Mouse (Mus musculus): ENCODE measurements around the gene Hopx. TPM values are rescaled to one million over a fixed set of nuclear protein-coding genes. Genes with fewer than 3 reads are reported as not detected.
A peak's percentile ranks its signal among the peaks of the same experiment; 100 is the strongest.

Gene Hopx
- polyA plus RNA-seq, 1 experiment from 2014 or later, result 8.8 TPM

- H3K27ac ChIP-seq (replicated peaks), result no peak overlapping the region
- no peaks in the 10 kb centered on the region for H3K4me1 ChIP-seq (replicated peaks)
- ATAC-seq (ENCODE audit: low read depth), result no peak
- no peak overlapping the region for H3K9ac ChIP-seq
- H3K36me3 ChIP-seq, result no peaks in the 10 kb centered on the region
- H3K4me3 ChIP-seq, result no peak overlapping the region
- H3K4me2 ChIP-seq, result no peak overlapping the region
- WGBS, result 83% methylated on average over 16 of the region's 16 CpGs
- no peaks in the 10 kb centered on the region for H3K27me3 ChIP-seq
- no peaks in the 10 kb centered on the region for H3K9me3 ChIP-seq
Measured at GRCm38 (mm10) chr5:77130310-77131020, 15.5 kb upstream of the Hopx start.

- no peaks in the 10 kb centered on the region for H3K9me3 ChIP-seq
- H3K4me1 ChIP-seq (replicated peaks), result peaks cover 2% of the 10 kb centered on the region
- H3K9ac ChIP-seq, result no peak overlapping the region
- 88% methylated on average over 2 of the region's 2 CpGs for WGBS
- no peak overlapping the region for H3K4me2 ChIP-seq
- H3K4me3 ChIP-seq, result no peak overlapping the region
- no peaks in the 10 kb centered on the region for H3K27me3 ChIP-seq
- H3K36me3 ChIP-seq, result no peaks in the 10 kb centered on the region
- H3K27ac ChIP-seq (replicated peaks), result no peak overlapping the region
- no peak for ATAC-seq (ENCODE audit: low read depth)
Measured at GRCm38 (mm10) chr5:77129907-77130306, 15.0 kb upstream of the Hopx start.

- WGBS, result 87% methylated on average over 4 of the region's 4 CpGs
- Histone ChIP-seq H3K9ac (no peak overlapping the region), H3K27me3 (no peaks in the 10 kb centered on the region), H3K4me1 (replicated peaks) (peaks cover 11% of the 10 kb centered on the region), H3K9me3 (no peaks in the 10 kb centered on the region), H3K4me3 (no peak overlapping the region), H3K27ac (replicated peaks) (no peak overlapping the region), H3K4me2 (no peak overlapping the region), H3K36me3 (no peaks in the 10 kb centered on the region)
- ATAC-seq (ENCODE audit: low read depth), result no peak
Measured at GRCm38 (mm10) chr5:77128854-77129253, 13.9 kb upstream of the Hopx start.

GRCm38 (mm10) chr5:77126415-77126968 lies 11.6 kb upstream of the Hopx start:
- Histone ChIP-seq H3K36me3 (no peaks in the 10 kb centered on the region), H3K4me3 (no peak overlapping the region), H3K27me3 (no peaks in the 10 kb centered on the region), H3K4me2 (no peak overlapping the region), H3K4me1 (replicated peaks) (peaks cover 35% of the 10 kb centered on the region), H3K9me3 (no peaks in the 10 kb centered on the region), H3K9ac (no peak overlapping the region), H3K27ac (replicated peaks) (no peak overlapping the region)
- ATAC-seq (ENCODE audit: low read depth), result no peak
- 92% methylated on average over 3 of the region's 3 CpGs for WGBS

- no peak overlapping the region for H3K4me3 ChIP-seq
- H3K9ac ChIP-seq, result no peak overlapping the region
- no peak for ATAC-seq (ENCODE audit: low read depth)
- H3K4me1 ChIP-seq (replicated peaks), result peaks cover 37% of the 10 kb centered on the region
- no peaks in the 10 kb centered on the region for H3K9me3 ChIP-seq
- no peak overlapping the region for H3K4me2 ChIP-seq
- H3K27me3 ChIP-seq, result no peaks in the 10 kb centered on the region
- H3K36me3 ChIP-seq, result no peaks in the 10 kb centered on the region
- peak overlapping the region; percentile 71 for H3K27ac ChIP-seq (replicated peaks)
- 59% methylated on average over 4 of the region's 4 CpGs for WGBS
Measured at GRCm38 (mm10) chr5:77124817-77125283, 9.9 kb upstream of the Hopx start.

- Histone ChIP-seq H3K27ac (replicated peaks) (peak overlapping the region; percentile 77), H3K9ac (no peak overlapping the region), H3K27me3 (no peaks in the 10 kb centered on the region), H3K36me3 (no peaks in the 10 kb centered on the region), H3K4me3 (no peak overlapping the region), H3K4me1 (replicated peaks) (peaks cover 37% of the 10 kb centered on the region), H3K9me3 (no peaks in the 10 kb centered on the region), H3K4me2 (no peak overlapping the region)
- no peak for ATAC-seq (ENCODE audit: low read depth)
- 72% methylated on average over 4 of the region's 4 CpGs for WGBS
Measured at GRCm38 (mm10) chr5:77124165-77124564, 9.2 kb upstream of the Hopx start.

- Histone ChIP-seq H3K36me3 (no peaks in the 10 kb centered on the region), H3K4me2 (no peak overlapping the region), H3K9me3 (no peaks in the 10 kb centered on the region), H3K27ac (replicated peaks) (peak overlapping the region; percentile 77), H3K4me3 (no peak overlapping the region), H3K27me3 (no peaks in the 10 kb centered on the region), H3K9ac (no peak overlapping the region), H3K4me1 (replicated peaks) (peaks cover 37% of the 10 kb centered on the region)
- 55% methylated on average over 9 of the region's 9 CpGs for WGBS
- ATAC-seq (ENCODE audit: low read depth), result no peak
Measured at GRCm38 (mm10) chr5:77123597-77123996, 8.7 kb upstream of the Hopx start.

GRCm38 (mm10) chr5:77122254-77123192 lies 7.6 kb upstream of the Hopx start:
- H3K4me1 ChIP-seq (replicated peaks), result peaks cover 37% of the 10 kb centered on the region
- H3K9me3 ChIP-seq, result no peaks in the 10 kb centered on the region
- no peak overlapping the region for H3K9ac ChIP-seq
- H3K36me3 ChIP-seq, result no peaks in the 10 kb centered on the region
- WGBS, result 4% methylated on average over 20 of the region's 20 CpGs
- H3K4me2 ChIP-seq, result peak overlapping the region; percentile 16
- no peaks in the 10 kb centered on the region for H3K27me3 ChIP-seq
- ATAC-seq (ENCODE audit: low read depth), result peak; percentile 90
- peak overlapping the region; percentile 79 for H3K27ac ChIP-seq (replicated peaks)
- no peak overlapping the region for H3K4me3 ChIP-seq

- Histone ChIP-seq H3K36me3 (no peaks in the 10 kb centered on the region), H3K4me1 (replicated peaks) (peaks cover 40% of the 10 kb centered on the region), H3K27ac (replicated peaks) (peak overlapping the region; percentile 79), H3K9ac (no peak overlapping the region), H3K4me3 (no peak overlapping the region), H3K4me2 (no peak overlapping the region), H3K9me3 (no peaks in the 10 kb centered on the region), H3K27me3 (no peaks in the 10 kb centered on the region)
- no peak for ATAC-seq (ENCODE audit: low read depth)
- 95% methylated on average over 7 of the region's 7 CpGs for WGBS
Measured at GRCm38 (mm10) chr5:77120701-77121100, 5.8 kb upstream of the Hopx start.

- peaks cover 46% of the 10 kb centered on the region for H3K4me1 ChIP-seq (replicated peaks)
- no peaks in the 10 kb centered on the region for H3K27me3 ChIP-seq
- H3K9ac ChIP-seq, result no peak overlapping the region
- no peak overlapping the region for H3K27ac ChIP-seq (replicated peaks)
- ATAC-seq (ENCODE audit: low read depth), result no peak
- H3K9me3 ChIP-seq, result no peaks in the 10 kb centered on the region
- WGBS, result 80% methylated on average over 19 of the region's 19 CpGs
- H3K36me3 ChIP-seq, result no peaks in the 10 kb centered on the region
- H3K4me2 ChIP-seq, result no peak overlapping the region
- no peak overlapping the region for H3K4me3 ChIP-seq
Measured at GRCm38 (mm10) chr5:77119475-77120422, 4.8 kb upstream of the Hopx start.

GRCm38 (mm10) chr5:77115732-77116131 lies 811 bp upstream of the Hopx start:
- no peaks in the 10 kb centered on the region for H3K27me3 ChIP-seq
- H3K4me3 ChIP-seq, result no peak overlapping the region
- peak overlapping the region; percentile 67 for H3K27ac ChIP-seq (replicated peaks)
- WGBS, result 85% methylated on average over 9 of the region's 9 CpGs
- H3K4me2 ChIP-seq, result no peak overlapping the region
- peaks cover 25% of the 10 kb centered on the region for H3K4me1 ChIP-seq (replicated peaks)
- no peak overlapping the region for H3K9ac ChIP-seq
- no peaks in the 10 kb centered on the region for H3K36me3 ChIP-seq
- H3K9me3 ChIP-seq, result no peaks in the 10 kb centered on the region
- ATAC-seq (ENCODE audit: low read depth), result no peak

Measured in neural tube, embryonic 13.5 days (tissue).